ENCODE assay signal across 16 mouse cellular contexts in the genomic region with DNA sequence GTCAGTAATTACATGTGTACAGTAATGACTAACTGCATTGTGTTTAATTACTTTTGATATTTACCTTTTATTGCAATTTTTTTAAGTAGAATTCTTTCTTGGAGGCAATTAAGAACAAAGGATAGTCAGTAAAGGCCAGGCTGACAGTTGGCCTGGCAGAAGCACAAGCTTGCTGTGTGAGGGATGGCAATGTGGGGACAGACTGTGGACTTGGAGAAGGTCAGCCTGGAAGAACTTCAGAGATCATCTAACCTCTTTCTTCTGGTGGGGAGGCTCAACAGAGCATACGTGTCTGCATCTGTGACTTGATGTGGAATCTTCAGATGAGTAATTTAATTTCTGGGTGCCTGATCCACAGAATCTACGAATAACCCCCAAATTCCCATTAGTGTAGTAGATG.
"Had no signal": no experiment of that assay in that cellular context is flagged by ENCODE, and none has a peak within 500 bp of the region (broad histone marks: within the 10 kb centered on the region; RNA-seq: fewer than 3 reads in every experiment).

No protein-coding gene starts in this region.

- H3K9me3 ChIP-seq: limb, embryonic 13.5 days; liver, embryonic 15.5 days; neural tube, embryonic 15.5 days; stomach, embryonic 15.5 days had no signal

- DNase-seq: kidney, adult 9 months; kidney, postnatal 4 days; lung, adult 2 months; lung, postnatal 36 days; midbrain, embryonic 14.5 days; right cerebral cortex, postnatal 4 days; spleen, adult 18-20 months; thymus, adult 2 months; thymus, postnatal 25 days had no signal

- H3K27me3 ChIP-seq: limb, embryonic 13.5 days; liver, embryonic 15.5 days; neural tube, embryonic 15.5 days; stomach, embryonic 15.5 days had no signal

- H3K4me1 ChIP-seq: limb, embryonic 13.5 days; liver, embryonic 15.5 days; neural tube, embryonic 15.5 days; stomach, embryonic 15.5 days had no signal

- H3K27ac ChIP-seq: kidney, postnatal 0 days; left cerebral cortex, adult 2 months; limb, embryonic 13.5 days; liver, embryonic 15.5 days; neural tube, embryonic 15.5 days; stomach, embryonic 15.5 days had no signal

- H3K4me3 ChIP-seq: left cerebral cortex, adult 2 months; limb, embryonic 13.5 days; liver, embryonic 15.5 days; myocyte; neural tube, embryonic 15.5 days; stomach, embryonic 15.5 days had no signal

- H3K36me3 ChIP-seq: limb, embryonic 13.5 days; liver, embryonic 15.5 days; neural tube, embryonic 15.5 days; stomach, embryonic 15.5 days had no signal
